Mouse (Mus musculus) thymus, adult 2 months (tissue): Measurements from ENCODE around the gene Sugct.

ENCODE experiments used
- CTCF ChIP-seq: fragments of 200-500 bp; IDR thresholded peaks from 2 replicates; pipeline ENCODE4 v1.5.1; 2012; ENCODE audit warnings: mild to moderate bottlenecking, control low read depth, low read length, moderate library complexity, borderline replicate concordance; ENCODE audit not compliant: control insufficient read depth, poor library complexity, insufficient read depth; ENCODE audit errors: extremely low read depth
- POLR2A ChIP-seq: fragments of 200-500 bp; IDR thresholded peaks from 2 replicates; pipeline ENCODE4 v1.6.1; 2012; ENCODE audit warnings: mild to moderate bottlenecking, low read length, control low read depth, moderate library complexity; ENCODE audit not compliant: control insufficient read depth, poor library complexity, insufficient read depth; ENCODE audit errors: extremely low read depth

DNA sequence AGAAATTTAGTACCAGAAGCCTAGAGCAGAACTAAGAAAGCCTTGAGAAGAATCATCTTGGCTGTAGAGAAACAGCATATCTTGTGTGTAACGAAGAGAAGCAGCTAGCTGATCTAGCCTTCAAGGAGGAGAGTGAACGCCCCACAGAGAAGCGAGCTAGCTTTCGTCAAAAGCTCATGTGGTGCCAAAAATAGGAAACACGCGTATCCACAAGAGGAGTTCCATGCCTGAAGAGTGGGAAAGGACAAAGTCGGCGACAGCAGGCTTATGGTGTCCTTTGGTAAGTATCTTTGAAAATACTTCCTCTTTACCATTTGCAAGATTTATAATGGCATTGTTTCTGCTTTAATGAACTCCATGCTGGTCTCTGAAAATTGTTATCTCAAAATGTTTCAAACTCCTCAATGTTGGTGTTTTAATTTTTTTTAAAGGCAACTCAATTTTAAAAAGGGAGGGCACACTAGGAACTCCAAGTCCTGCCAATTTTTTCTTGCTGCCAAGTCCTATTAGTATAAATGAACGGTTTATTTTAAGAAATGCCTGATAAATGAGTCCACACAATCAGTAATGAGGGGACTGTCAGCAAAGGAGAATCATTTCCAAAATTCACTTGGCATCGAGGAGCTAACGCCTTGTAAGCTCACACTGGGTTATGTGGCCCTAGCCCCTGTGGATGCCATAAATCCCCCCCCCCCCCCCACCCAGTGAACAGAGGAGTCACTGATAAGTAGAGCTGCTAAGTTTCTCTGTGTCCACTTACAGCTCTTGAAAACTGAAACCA, 757.7 kb downstream of the Sugct start:
- no peak for TF ChIP-seq CTCF
- no peak for TF ChIP-seq POLR2A
